Mouse (Mus musculus): Measurements from ENCODE around the gene Snx13.

Snx13 gene

DNA sequence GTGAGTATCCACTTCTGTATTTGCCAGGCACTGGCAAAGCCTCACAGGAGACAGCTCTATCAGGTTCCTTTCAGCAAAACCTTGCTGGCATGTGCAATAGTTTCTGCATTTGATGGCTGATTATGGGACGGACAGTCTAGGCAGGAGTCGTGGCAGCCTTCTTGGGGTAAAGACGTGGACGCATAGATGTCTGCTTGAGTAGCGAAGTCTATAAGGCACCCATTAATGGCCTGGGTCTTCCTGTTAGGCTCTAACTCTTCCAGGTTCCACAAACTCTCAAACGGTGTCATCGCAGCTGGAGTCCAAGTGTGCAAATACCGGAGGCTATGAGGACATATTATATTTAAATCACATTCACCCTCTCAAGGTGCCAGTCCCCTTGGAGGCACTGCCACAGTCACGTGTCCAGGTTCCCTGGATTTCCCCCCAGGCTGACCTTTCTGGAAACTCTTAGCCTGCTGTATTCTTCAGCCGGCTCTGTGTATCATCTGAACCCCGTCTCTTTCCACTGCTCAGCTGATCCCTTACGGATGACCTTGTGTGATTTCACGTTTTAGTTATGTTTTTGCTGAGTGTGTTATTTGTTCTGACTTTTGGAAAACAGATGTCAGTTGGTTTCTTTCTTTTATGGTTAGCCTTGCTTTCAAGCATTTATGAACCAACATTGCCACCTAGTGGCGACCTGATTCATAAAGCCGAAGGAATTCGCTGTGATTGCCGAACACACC, 144.9 kb downstream of the Snx13 start:
- DNase-seq: peak; percentile 87

GRCm38 (mm10) chr12:35192426-35192769, 145.4 kb downstream of the Snx13 start:
- DNase-seq: no peak
